Mouse (Mus musculus): ENCODE results near the gene Grin2a.

DNA sequence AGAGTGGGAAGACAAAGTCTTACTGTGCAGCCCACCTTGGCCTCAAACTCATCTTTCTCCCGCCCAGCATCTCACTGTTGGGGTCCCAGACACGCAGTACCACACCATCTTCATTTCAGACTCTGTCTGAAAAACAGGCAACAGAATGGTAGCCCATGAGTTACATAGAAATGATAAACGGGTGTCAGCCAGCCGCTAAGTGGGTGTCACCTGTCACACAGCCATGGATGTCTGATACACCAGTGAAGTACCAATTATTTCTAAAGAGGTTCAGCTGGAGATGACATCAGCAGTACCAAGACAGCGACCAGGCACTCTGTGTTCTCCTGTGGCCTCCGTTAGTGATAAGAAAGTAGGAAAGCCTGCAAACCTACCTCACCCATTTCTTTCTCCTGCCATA is 90.9 kb downstream of the Grin2a start:
- TF ChIP-seq POLR2A (IDR thresholded peaks at IDR 0.05; ENCODE audit: control insufficient read depth, extremely low read depth, insufficient read depth, low read length, poor library complexity), result no peak
- TF ChIP-seq CTCF (IDR thresholded peaks at IDR 0.05; ENCODE audit: borderline replicate concordance, control insufficient read depth, extremely low read depth, insufficient read depth, low read length, poor library complexity), result no peak
